Mouse (Mus musculus) layer of hippocampus, adult 9-10 months (tissue): ENCODE measurements around the gene Nfasc.

Source experiments
- DNase-seq: peaks from one replicate; pipeline ENCODE4 v3.0.0; 2022; ENCODE audit warnings: low spot score

The Nfasc gene

DNA sequence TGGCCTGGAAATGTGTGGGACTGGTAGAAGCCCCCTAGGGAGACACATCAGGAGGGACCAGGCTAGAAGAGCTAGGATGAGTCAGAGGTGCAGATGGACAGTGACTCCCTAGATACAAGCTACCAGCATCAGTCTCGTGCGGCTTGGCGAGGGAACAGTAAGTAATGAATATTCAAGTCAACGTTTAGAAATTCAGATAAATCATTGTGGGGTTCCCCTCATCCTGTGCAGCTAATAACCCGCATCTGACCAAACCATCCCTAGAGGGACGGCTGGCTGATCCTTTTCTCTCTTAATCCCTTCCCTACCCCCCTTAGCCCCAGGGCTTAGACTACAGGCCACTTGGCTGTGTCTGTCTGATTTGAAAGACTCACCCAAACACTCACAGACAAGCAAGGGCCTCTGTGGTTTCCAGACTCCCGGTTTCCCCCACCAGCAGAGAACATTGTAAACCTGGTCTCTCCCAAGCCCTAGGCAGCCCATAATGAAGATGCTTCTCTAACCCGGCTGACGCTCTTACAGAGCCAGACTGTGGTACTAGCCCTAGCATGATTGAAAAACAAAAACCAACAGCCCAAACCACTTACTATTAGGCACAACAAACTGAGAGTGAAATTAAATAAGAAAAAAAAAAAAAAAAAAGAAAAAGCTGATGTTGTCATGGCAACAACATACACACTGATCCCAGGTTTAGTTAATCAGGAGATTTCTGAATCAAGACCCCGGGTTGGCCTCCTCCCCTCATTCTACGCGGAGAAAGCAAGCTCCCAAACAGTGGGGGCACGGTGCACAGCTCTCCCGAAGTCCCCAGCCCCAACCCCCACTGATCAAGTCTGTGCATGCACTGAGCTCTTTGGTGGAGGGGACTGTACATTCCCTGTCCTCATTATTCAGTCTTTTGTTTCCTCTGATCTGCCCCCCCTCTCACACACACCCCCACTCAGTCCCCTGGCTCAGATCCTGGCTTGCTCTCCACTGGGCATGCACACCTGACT, 159.5 kb downstream of the Nfasc start:
- no peak for DNase-seq

DNA sequence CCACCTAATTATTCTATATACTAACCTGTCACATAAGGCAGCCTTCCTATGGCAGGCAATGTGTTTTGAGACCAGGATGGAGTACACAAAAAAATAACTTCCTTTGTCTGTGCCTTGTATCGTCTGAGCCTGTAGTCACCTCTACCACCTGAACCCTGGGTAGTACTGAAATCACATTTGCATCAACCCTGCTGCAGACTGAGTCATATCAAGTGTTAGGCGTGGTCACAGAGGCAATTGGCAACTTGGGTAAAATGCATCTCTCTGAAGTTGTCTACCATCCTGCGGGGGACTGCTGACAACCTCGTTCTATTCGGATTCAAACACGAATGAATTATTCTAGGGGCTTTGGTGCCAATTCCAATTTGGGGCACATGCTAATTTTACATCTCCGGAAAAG, 161.5 kb downstream of the Nfasc start:
- no peak for DNase-seq

GRCm38 (mm10) chr1:132576845-132577244, 164.8 kb downstream of the Nfasc start:
- no peak for DNase-seq

GRCm38 (mm10) chr1:132572851-132573250, 168.7 kb downstream of the Nfasc start:
- DNase-seq: no peak

- DNase-seq: no peak
These were observed 170.0 kb downstream of the Nfasc start for GRCm38 (mm10) chr1:132571613-132572012.

DNA sequence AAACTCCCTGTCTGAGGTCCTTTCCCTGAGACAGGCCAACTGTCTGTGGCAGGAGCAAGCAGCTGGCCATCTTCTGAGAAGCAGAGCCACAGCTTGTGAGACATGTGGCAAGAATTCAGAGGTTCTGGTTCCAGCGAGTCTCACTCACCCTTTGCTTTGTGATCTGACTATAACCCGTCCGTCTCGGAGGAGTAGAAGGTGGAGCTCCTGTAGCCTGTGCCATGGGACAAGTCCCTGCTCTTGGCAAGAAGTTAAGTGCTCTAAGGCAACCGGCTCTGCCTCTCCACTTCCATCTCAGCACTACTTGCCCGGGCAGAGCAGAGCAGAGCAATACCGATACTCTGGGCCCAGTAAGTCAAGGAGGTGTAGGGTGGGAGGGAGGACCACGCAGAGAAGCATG, 170.7 kb downstream of the Nfasc start:
- DNase-seq: no peak

- DNase-seq: no peak
These were observed 171.4 kb downstream of the Nfasc start for GRCm38 (mm10) chr1:132570068-132570780.

DNA sequence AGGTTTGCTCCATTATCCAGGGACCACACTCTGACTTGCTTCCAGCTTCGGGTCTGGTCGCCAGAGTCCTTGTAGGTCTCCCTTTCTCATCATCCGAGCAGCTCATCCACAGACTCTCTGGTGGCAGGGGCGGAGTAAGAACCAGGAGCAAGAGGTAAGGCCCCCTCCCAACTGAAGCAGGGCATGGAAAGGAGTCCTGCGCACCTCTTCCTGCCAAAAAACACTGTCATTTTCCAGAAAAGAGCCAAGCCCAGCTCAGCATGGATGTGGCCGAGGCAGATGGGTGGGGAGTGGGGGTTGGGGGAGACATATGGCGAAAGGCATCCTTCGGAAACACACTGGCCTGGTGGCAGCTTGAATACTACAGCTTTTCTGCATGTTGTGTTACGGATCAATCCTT, 172.1 kb downstream of the Nfasc start:
- no peak for DNase-seq

DNA sequence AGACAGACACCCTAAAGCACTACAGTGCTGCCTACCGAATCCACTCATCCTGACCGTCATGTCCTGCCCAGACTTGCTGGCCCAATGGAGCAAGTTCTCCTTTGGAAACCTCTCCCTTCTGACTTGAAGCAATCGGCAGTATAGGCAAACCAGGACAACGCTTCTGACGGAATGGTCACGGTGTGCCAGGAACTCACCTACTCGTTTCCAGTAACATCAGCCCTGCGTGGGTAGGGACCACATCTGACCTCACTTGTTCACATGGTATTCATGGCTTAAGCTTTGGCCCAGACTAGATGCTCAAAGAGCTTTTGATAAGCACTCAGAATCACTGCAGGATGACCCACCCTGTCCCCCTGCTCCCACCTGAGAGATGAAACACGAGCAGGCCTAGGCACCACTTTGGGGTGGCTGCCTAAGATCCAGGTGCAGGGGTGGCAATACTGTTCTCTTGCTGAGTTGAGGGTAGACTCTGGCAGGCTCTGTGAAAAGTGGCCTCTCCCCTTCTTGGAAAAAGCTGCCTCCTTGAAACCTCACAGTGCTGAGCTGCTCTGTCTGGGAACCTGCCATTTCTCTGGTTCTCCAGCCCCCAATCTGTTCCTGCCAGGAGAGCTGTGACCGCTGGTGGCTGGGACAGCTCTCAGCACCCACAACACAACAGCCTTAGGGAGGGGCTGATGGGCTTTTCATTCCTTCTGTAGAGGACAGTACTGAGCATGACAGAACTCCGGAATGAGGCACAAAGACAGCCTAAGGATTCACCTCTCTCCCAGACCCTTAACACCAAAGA, 174.1 kb downstream of the Nfasc start:
- no peak for DNase-seq

- no peak for DNase-seq
These were observed 175.8 kb downstream of the Nfasc start for GRCm38 (mm10) chr1:132565766-132566165.

DNA sequence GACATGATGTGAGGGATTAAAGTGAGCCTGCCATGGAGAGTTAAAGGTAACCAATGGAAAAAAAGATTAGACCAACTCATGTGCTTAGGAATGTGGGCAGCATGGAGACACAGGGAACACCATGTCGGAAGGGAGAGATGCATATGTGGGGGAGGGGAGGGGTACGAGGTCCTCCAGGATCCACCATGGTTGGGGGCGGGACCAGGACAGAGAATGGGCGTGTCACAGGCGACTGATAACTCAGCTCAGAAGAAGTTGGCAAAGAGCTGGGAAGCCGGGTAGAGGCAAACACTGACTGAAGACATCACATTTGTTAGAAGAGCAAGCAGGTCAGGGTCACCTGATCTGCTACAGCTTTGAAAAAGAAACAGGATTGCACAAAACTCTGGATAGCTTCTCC, 176.7 kb downstream of the Nfasc start:
- no peak for DNase-seq

- no peak for DNase-seq
These were observed 179.2 kb downstream of the Nfasc start for GRCm38 (mm10) chr1:132562337-132562795.

- DNase-seq: no peak
These were observed 180.5 kb downstream of the Nfasc start for GRCm38 (mm10) chr1:132560907-132561700.

- DNase-seq: no peak
These were observed 182.6 kb downstream of the Nfasc start for GRCm38 (mm10) chr1:132559045-132559444.

DNA sequence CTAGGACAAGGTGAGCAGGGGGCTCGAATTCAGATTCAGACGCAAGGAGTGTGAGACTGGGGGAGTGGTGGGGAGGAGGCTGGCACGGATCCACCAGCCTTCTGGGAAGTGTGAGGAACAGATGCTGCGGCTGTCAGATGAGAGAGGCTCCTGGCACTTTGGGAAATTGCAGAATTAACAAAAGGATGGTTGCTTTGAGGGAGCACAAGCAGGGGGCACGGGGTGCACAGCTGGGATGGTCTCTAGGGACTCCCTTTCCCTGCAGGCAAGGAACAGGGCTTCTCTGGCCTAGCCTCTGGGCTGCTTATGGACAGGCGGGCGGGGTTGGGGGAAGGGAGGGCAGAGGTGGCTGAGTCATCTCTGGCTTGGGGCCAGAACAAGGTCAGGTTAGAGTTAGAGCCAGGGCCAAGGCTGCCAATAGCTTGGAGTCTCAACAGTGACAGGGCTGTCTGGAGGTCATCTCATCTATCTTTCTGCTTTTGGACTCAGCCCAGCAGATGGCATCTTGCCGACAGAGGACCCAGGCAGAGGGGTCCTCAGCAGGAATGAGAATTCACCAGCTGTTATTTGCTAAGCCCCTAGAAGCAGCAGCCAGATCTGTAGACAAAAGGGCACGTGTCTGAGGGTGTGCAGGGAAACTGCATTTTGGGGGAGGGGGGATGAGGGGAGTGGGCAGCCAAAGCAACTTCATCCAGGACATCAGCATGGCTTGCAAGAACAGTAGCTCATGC, 183.5 kb downstream of the Nfasc start:
- DNase-seq: no peak

- no peak for DNase-seq
These were observed 197.8 kb downstream of the Nfasc start for GRCm38 (mm10) chr1:132543789-132544188.

DNA sequence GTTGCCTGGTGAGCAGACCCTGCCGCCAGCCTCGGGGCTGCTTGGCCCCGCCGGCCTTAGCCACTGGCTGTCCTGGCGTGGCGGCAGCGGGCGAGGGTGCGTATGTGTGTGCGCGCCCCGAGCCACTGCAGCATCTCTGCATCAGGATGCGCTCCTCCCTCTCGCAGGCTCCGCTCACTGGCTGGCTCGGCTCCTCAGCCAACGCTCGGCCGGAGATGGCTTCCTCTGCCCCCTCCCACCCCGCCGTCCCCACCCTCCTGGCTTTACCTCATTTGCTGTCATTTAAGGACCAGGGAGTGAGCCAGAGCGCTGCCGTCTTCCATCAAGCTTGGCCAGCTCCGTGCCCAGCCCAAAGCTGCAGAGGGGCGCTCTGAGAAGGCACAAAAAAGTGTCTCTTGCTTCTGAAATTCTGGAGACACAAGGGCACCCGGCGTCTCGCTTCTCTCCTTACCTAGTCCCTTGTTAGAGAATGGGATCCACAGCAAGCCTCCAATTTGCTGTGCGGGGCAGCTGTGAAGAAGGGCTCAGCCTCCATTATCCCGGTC, 198.8 kb downstream of the Nfasc start, which contains the start of gene Cntn2:
TSS of gene Cntn2 (minus strand) at position 495 of the 545 bp plus-strand sequence.
- DNase-seq: no peak

- DNase-seq: no peak
These were observed 199.6 kb downstream of the Nfasc start for GRCm38 (mm10) chr1:132541824-132542599.

DNA sequence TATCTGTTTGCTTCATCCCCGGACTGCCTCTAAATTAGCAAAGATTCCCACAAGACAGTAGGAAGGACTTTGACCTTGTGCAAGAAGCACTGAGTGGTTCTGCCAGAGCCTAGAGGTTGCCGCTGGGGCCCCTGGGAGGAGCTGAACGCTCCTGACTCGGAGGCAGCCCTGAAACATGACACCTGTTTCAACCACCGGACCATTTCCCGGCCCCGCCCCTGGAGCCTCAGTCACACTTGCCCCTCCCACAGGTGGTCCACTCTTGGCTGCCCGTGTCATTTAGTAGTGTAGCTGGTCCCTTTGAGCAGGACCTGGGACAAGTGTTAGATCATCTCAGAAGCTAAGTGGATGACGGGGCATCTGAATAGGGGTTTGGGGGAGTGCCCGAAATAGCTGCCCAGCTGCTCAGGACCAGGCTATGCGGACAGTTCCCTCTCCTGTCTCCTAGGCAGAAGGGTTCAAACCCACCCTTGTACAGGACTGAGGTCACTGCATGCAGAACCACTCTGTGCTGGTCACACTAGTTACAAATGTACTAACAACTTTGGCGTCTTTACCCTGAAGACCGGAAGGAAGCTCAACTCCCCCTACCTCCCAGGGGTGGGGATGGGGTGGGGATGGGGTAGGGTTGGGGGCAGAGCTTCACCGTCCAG, 200.3 kb downstream of the Nfasc start:
- no peak for DNase-seq
